In the genomic region with DNA sequence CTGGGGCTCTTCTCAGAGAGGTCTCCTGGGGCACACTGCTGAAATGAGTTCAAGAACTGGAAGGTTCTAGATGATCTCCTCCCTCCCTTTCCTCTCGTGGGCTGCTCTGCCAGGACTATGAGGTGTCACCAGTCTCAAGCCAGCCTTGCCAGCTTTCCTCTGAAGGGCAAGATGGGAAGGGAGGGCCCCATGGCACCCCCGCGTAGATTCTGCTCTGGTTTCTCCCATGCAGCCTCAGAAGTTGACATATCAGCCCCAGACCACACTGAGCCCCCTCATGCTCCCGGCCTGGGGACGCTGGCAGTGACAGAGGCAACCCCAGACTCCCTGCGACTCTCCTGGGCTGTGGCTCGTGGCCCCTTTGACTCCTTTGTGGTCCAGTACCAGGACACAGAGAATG, we compare ENCODE assay signal across 11 mouse cellular contexts. TPM values are rescaled to one million over a fixed set of nuclear protein-coding genes. Genes with fewer than 3 reads are reported as not detected.
DNase-seq lines count a peak whose midpoint lies in the region; TF ChIP-seq lines count a peak whose summit lies in the region.
"Not testable (repeated sequence)": the region's sequence is repeated elsewhere in the genome, so short reads cannot be mapped to it uniquely, and the experiment has no call there.
"Had no signal": no experiment of that assay in that cellular context is flagged by ENCODE, and none has a peak within 500 bp of the region (broad histone marks: within the 10 kb centered on the region; RNA-seq: fewer than 3 reads in every experiment).

No protein-coding gene starts in this region.

- TF ChIP-seq CTCF in gastrocnemius, adult 2 months (IDR thresholded peaks at IDR 0.05), result not testable (repeated sequence)

- DNase-seq in adrenal gland, adult (ENCODE audit: inconsistent age in 2 of 2, low spot score in 1 of 2), result peak; percentile 68 to 86
- DNase-seq in adrenal gland, adult 2 months, result peak; percentile 52
- peak; percentile 45 for DNase-seq in adrenal gland, postnatal 10 days
- DNase-seq in adrenal gland, postnatal 14 days, result peak; percentile 54
- DNase-seq in adrenal gland, postnatal 36 days, result peak; percentile 40 to 50
- DNase-seq in gastrocnemius, adult 2 months, result peak; percentile 11

- intact Hi-C loops in gastrocnemius, adult 2 months (cut with DNase I), result loop anchor here (5.0 kb wide), 1 partner anchor 87 kb away; the partner anchor contains the start of gene Cyp21a1

- not testable (repeated sequence) for H3K27ac ChIP-seq in gastrocnemius, adult 2 months

- H3K4me3 ChIP-seq in gastrocnemius, adult 2 months, result not testable (repeated sequence)

RNA-seq across cellular contexts. Expression of gene C4b, which starts 28.2 kb away (rescaled TPM):
- 100 to 1,000 TPM; 121 to 181 TPM for total RNA-seq in adrenal gland, adult 2 months (2021)
- 48.1 and 51.4 TPM in 2 replicates for polyA plus RNA-seq in adrenal gland, adult 2 months (2012; rRNA removed)
- 100 to 1,000 TPM in 1 of 2 experiments, 10 to 100 TPM in 1; 88.4 to 156 TPM for total RNA-seq in adrenal gland, postnatal 10 days (2021)
- total RNA-seq in adrenal gland, postnatal 14 days (2021), result 110 and 152 TPM in 2 replicates
- total RNA-seq in adrenal gland, postnatal 36 days (2021), result 100 to 1,000 TPM; 140 to 152 TPM
- total RNA-seq in gastrocnemius, adult 2 months (2021), result 1 to 10 TPM; 2.4 to 3.4 TPM
- total RNA-seq: CH12.LX had no signal
- polyA plus RNA-seq: activated CD4-positive, CD25-positive, alpha-beta regulatory T cell, adult 4 months; C2C12; CD4-positive, CD25-positive, alpha-beta regulatory T cell, adult 4 months; G1E had no signal

RNA-seq across cellular contexts. Expression of gene Tnxb, which starts 45.1 kb away (rescaled TPM):
- 10 to 100 TPM; 20.2 to 30.1 TPM for total RNA-seq in adrenal gland, adult 2 months (2021)
- polyA plus RNA-seq in adrenal gland, adult 2 months (2012; rRNA removed), result 23.4 and 23.6 TPM in 2 replicates
- 10 to 100 TPM; 40.6 to 47.3 TPM for total RNA-seq in adrenal gland, postnatal 10 days (2021)
- total RNA-seq in adrenal gland, postnatal 14 days (2021), result 39.8 and 41.0 TPM in 2 replicates
- 10 to 100 TPM; 26.9 to 34.3 TPM for total RNA-seq in adrenal gland, postnatal 36 days (2021)
- 10 to 100 TPM; 30.7 to 41.6 TPM for total RNA-seq in gastrocnemius, adult 2 months (2021)
- total RNA-seq: CH12.LX had no signal
- polyA plus RNA-seq: activated CD4-positive, CD25-positive, alpha-beta regulatory T cell, adult 4 months; CD4-positive, CD25-positive, alpha-beta regulatory T cell, adult 4 months; G1E had no signal

Comparison
In these comparisons a context has a peak if more than half of its experiments do, and no peak if none do; other contexts are left out.
1. DNase-seq: peak in every context shown above with its lines; median percentile 77 in adrenal gland, adult; 54 in adrenal gland, postnatal 14 days; 52 in adrenal gland, adult 2 months; 45 in adrenal gland, postnatal 10 days; 45 in adrenal gland, postnatal 36 days; 11 in gastrocnemius, adult 2 months.
2. RNA of gene C4b, which starts 28.2 kb away (total RNA-seq): 121 to 181 TPM in adrenal gland, adult 2 months, 88.4 to 156 TPM in adrenal gland, postnatal 10 days, 140 to 152 TPM in adrenal gland, postnatal 36 days and 110 to 152 TPM in adrenal gland, postnatal 14 days; 2.4 to 3.4 TPM in gastrocnemius, adult 2 months; every median in the first group is over 10 times any median in the second.